ENCODE assay signal across 8 mouse cellular contexts in the genomic region with DNA sequence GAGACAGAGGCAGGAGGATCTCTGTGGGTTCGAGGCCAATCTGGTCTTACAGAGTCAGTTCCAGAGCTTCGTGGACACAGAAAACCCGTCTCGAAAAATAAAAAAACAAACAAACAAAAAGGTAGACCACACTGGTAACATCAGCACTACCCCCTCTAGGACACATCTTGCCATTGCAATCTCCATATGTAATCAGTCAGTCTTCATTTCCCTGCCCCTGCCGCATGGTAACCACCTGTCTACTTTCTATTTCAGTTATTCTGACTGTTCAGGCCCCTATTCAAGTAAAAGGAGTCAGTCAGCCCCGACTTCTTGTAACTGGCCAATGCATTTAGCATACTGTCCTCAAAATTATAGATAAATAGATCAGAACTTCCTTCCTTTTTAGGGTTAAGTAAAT. TPM values are rescaled to one million over a fixed set of nuclear protein-coding genes. Genes with fewer than 3 reads are reported as not detected.
A peak's percentile ranks its signal among the peaks of the same experiment; 100 is the strongest.
DNase-seq lines count a peak whose midpoint lies in the region; ATAC-seq and TF ChIP-seq lines count a peak whose summit lies in the region.

No protein-coding gene starts in this region.

- no peak for TF ChIP-seq EP300 in heart, adult 2 months (IDR thresholded peaks at IDR 0.05; ENCODE audit: insufficient read depth, low read depth, low read length)

- DNase-seq in heart, adult 2 months: no peak
- DNase-seq in heart, adult 18-20 months: no peak
- DNase-seq in A20 (ENCODE audit: low read depth, low spot score): peak; percentile 61
- DNase-seq in embryonic facial prominence, embryonic 10.5 days (ENCODE audit: low spot score): no peak
- DNase-seq in limb, embryonic 11.5 days (ENCODE audit: low spot score): no peak
- no peak for DNase-seq in spleen, postnatal 14 days (ENCODE audit: low spot score in 2 of 2)
- DNase-seq in layer of hippocampus, adult 18-20 months (ENCODE audit: low spot score in 2 of 2): no peak

- ATAC-seq in limb, embryonic 11.5 days (ENCODE audit: insufficient number of reproducible peaks, low FRiP score, low TSS enrichment, low read depth): no peak
- ATAC-seq in neural tube, embryonic 14.5 days (ENCODE audit: low read depth): no peak

- H3K9ac ChIP-seq in heart, adult 2 months (ENCODE audit: low read depth, low read length): no peak overlapping the region
- H3K9ac ChIP-seq in limb, embryonic 11.5 days (ENCODE audit: low read length): no peak overlapping the region
- no peak overlapping the region for H3K9ac ChIP-seq in neural tube, embryonic 14.5 days (replicated peaks; ENCODE audit: low read depth, low read length)

- peak; percentile 30 for TF ChIP-seq CTCF in heart, adult 2 months (IDR thresholded peaks at IDR 0.05)

- no peak for TF ChIP-seq POLR2A in heart, adult 2 months (IDR thresholded peaks at IDR 0.05; ENCODE audit: insufficient read depth, low read depth, low read length)

- H3K79me2 ChIP-seq in heart, adult 2 months (replicated peaks; ENCODE audit: control insufficient read depth, insufficient read depth, low read length): no peaks in the 10 kb centered on the region

- H3K27ac ChIP-seq in heart, adult 2 months: no peak overlapping the region
- H3K27ac ChIP-seq in embryonic facial prominence, embryonic 10.5 days (replicated peaks): no peak overlapping the region
- H3K27ac ChIP-seq in limb, embryonic 11.5 days (replicated peaks; ENCODE audit: low read depth, low read length): no peak overlapping the region
- H3K27ac ChIP-seq in neural tube, embryonic 14.5 days (ENCODE audit: low read depth, low read length): no peak overlapping the region

- peaks cover 5% of the 10 kb centered on the region for H3K4me1 ChIP-seq in heart, adult 2 months (ENCODE audit: control insufficient read depth, insufficient read depth, low read length)
- H3K4me1 ChIP-seq in embryonic facial prominence, embryonic 10.5 days: peaks cover 22% of the 10 kb centered on the region
- H3K4me1 ChIP-seq in limb, embryonic 11.5 days (ENCODE audit: control insufficient read depth, insufficient read depth, low read length): no peaks in the 10 kb centered on the region
- H3K4me1 ChIP-seq in neural tube, embryonic 14.5 days (ENCODE audit: control insufficient read depth, insufficient read depth, low read length): peaks cover 3% of the 10 kb centered on the region; the same call in 1 of the 2 replicates

- peaks cover 6% of the 10 kb centered on the region for H3K36me3 ChIP-seq in heart, adult 2 months (ENCODE audit: control insufficient read depth, insufficient read depth, low read length)
- H3K36me3 ChIP-seq in embryonic facial prominence, embryonic 10.5 days (replicated peaks): peaks cover 56% of the 10 kb centered on the region
- peaks cover 7% of the 10 kb centered on the region; the same call in 1 of the 2 replicates for H3K36me3 ChIP-seq in limb, embryonic 11.5 days (ENCODE audit: control insufficient read depth, insufficient read depth, low read length)
- peaks cover 13% of the 10 kb centered on the region for H3K36me3 ChIP-seq in neural tube, embryonic 14.5 days (ENCODE audit: control insufficient read depth, insufficient read depth, low read length)

- H3K9me3 ChIP-seq in embryonic facial prominence, embryonic 10.5 days: no peaks in the 10 kb centered on the region
- H3K9me3 ChIP-seq in limb, embryonic 11.5 days (ENCODE audit: control insufficient read depth, low read length): no peaks in the 10 kb centered on the region
- no peaks in the 10 kb centered on the region for H3K9me3 ChIP-seq in neural tube, embryonic 14.5 days (ENCODE audit: control insufficient read depth, low read length)

- 67% methylated on average over 6 of the region's 6 CpGs for WGBS in heart, adult 2 months
- WGBS in embryonic facial prominence, embryonic 10.5 days: 75% methylated on average over 6 of the region's 6 CpGs
- WGBS in limb, embryonic 11.5 days: 77% methylated on average over 6 of the region's 6 CpGs
- WGBS in neural tube, embryonic 14.5 days: 82% methylated on average over 6 of the region's 6 CpGs

- intact Hi-C loops in heart, adult 2 months (cut with DNase I): no loop called here

- peak overlapping the region; percentile 88; the same call in 1 of the 2 replicates for H3K4me3 ChIP-seq in heart, adult 2 months
- peak overlapping the region; percentile 83 for H3K4me3 ChIP-seq in embryonic facial prominence, embryonic 10.5 days
- H3K4me3 ChIP-seq in limb, embryonic 11.5 days (ENCODE audit: low read depth, low read length): peak overlapping the region; percentile 72
- peak overlapping the region; percentile 71; the same call in 1 of the 2 replicates for H3K4me3 ChIP-seq in neural tube, embryonic 14.5 days (ENCODE audit: low read depth, low read length)

- no peaks in the 10 kb centered on the region for H3K27me3 ChIP-seq in heart, adult 2 months (ENCODE audit: control insufficient read depth, insufficient read depth, low read length)
- no peaks in the 10 kb centered on the region for H3K27me3 ChIP-seq in embryonic facial prominence, embryonic 10.5 days (replicated peaks; ENCODE audit: low read depth, poor library complexity, severe bottlenecking)
- no peaks in the 10 kb centered on the region for H3K27me3 ChIP-seq in limb, embryonic 11.5 days (ENCODE audit: control insufficient read depth, insufficient read depth, low read length)
- H3K27me3 ChIP-seq in neural tube, embryonic 14.5 days (ENCODE audit: control insufficient read depth, insufficient read depth, low read length): no peaks in the 10 kb centered on the region

- peak overlapping the region; percentile 53 for H3K4me2 ChIP-seq in limb, embryonic 11.5 days (ENCODE audit: low read depth, severe bottlenecking)
- H3K4me2 ChIP-seq in neural tube, embryonic 14.5 days (ENCODE audit: low read depth, low read length): peak overlapping the region; percentile 58

RNA-seq across cellular contexts. Expression of a gene that starts 1.0 kb away (rescaled TPM):
- 10 to 100 TPM; 41.6 to 46.2 TPM for total RNA-seq in heart, adult 2 months (2021)
- 16.1 and 21.7 TPM in 2 replicates for polyA plus RNA-seq in heart, adult 2 months (2012; rRNA removed)
- 10 to 100 TPM; 39.9 to 50.0 TPM for total RNA-seq in heart, adult 18-20 months (2021)
- 49.6 and 53.7 TPM in 2 replicates for polyA plus RNA-seq in embryonic facial prominence, embryonic 10.5 days (2016; fragmentation: Nextera tagmentation; extraction: Ambion mirVana)
- 31.0 and 36.1 TPM in 2 replicates for polyA plus RNA-seq in limb, embryonic 11.5 days (2014; fragmentation: Nextera tagmentation; extraction: Ambion mirVana)
- 16.3 and 19.7 TPM in 2 replicates for polyA plus RNA-seq in neural tube, embryonic 14.5 days (2014; fragmentation: Nextera tagmentation; extraction: Ambion mirVana)
- 10 to 100 TPM; 34.2 to 35.4 TPM for total RNA-seq in layer of hippocampus, adult 18-20 months (2021)

RNA-seq across cellular contexts. Expression of a gene that starts 1.3 kb away (rescaled TPM):
- 100 to 1,000 TPM; 112 to 118 TPM for total RNA-seq in heart, adult 2 months (2021)
- 41.9 and 79.8 TPM in 2 replicates for polyA plus RNA-seq in heart, adult 2 months (2012; rRNA removed)
- total RNA-seq in heart, adult 18-20 months (2021): 100 to 1,000 TPM; 130 to 137 TPM
- 157 and 167 TPM in 2 replicates for polyA plus RNA-seq in embryonic facial prominence, embryonic 10.5 days (2016; fragmentation: Nextera tagmentation; extraction: Ambion mirVana)
- polyA plus RNA-seq in limb, embryonic 11.5 days (2014; fragmentation: Nextera tagmentation; extraction: Ambion mirVana): 138 TPM in 2 replicates
- polyA plus RNA-seq in neural tube, embryonic 14.5 days (2014; fragmentation: Nextera tagmentation; extraction: Ambion mirVana): 98.9 and 101 TPM in 2 replicates
- total RNA-seq in layer of hippocampus, adult 18-20 months (2021): 10 to 100 TPM; 64.9 to 66.1 TPM
